Mouse (Mus musculus) liver, adult 2 months (tissue): ENCODE measurements around the gene Actl10. TPM values are rescaled to one million over a fixed set of nuclear protein-coding genes. Genes with fewer than 3 reads are reported as not detected.

Experiments used
- DNase-seq: peaks from one replicate; pipeline ENCODE4 v3.0.0-alpha.2; 2011; ENCODE audit warnings: low read depth, low spot score; ENCODE audit errors: extremely low read depth
- H3K27ac ChIP-seq: fragments of 200-500 bp; replicated peaks from 2 replicates; pipeline ENCODE4 v1.5.1; 2012; ENCODE audit warnings: low read depth, mild to moderate bottlenecking, control low read depth, inconsistent platforms, low read length; ENCODE audit not compliant: insufficient read depth
- H3K27me3 ChIP-seq: fragments of 200-500 bp; 2 replicates; pipeline ENCODE4 v1.6.1; 2012; ENCODE audit warnings: mild to moderate bottlenecking, moderate library complexity, low read length, inconsistent platforms; ENCODE audit not compliant: control insufficient read depth, insufficient read depth
- H3K36me3 ChIP-seq: fragments of 200-500 bp; 2 replicates; pipeline ENCODE4 v1.6.1; 2012; ENCODE audit warnings: low read length, inconsistent platforms; ENCODE audit not compliant: control insufficient read depth, insufficient read depth
- H3K4me1 ChIP-seq: fragments of 200-500 bp; 2 replicates; pipeline ENCODE4 v1.6.1; 2011; ENCODE audit warnings: low read length; ENCODE audit not compliant: control insufficient read depth, insufficient read depth
- H3K4me3 ChIP-seq: fragments of 200-500 bp; 2 replicates; pipeline ENCODE4 v1.5.1; 2011; ENCODE audit warnings: low read depth, mild to moderate bottlenecking, control low read depth, low read length, moderate library complexity; ENCODE audit not compliant: insufficient read depth
- H3K79me2 ChIP-seq: fragments of 200-500 bp; 2 replicates; pipeline ENCODE4 v1.6.1; 2012; ENCODE audit warnings: inconsistent platforms, mild to moderate bottlenecking, low read length, moderate library complexity; ENCODE audit not compliant: control insufficient read depth, insufficient read depth
- H3K9ac ChIP-seq: fragments of 200-500 bp; 2 replicates; pipeline ENCODE4 v1.6.1; 2012; ENCODE audit warnings: low read depth, mild to moderate bottlenecking, control low read depth, inconsistent platforms, low read length
- CTCF ChIP-seq: fragments of 200-500 bp; IDR thresholded peaks from 2 replicates; pipeline ENCODE4 v1.5.1; 2011; ENCODE audit warnings: low read depth, low read length, control low read depth
- POLR2A ChIP-seq: fragments of 200-500 bp; IDR thresholded peaks from 2 replicates; pipeline ENCODE4 v1.6.1; 2011; ENCODE audit warnings: low read length, control low read depth; ENCODE audit not compliant: insufficient read depth; ENCODE audit errors: extremely low read depth
- WGBS: fragments of 180-500 bp; shearing (Covaris S2); methylation state at CpG from one replicate; pipeline ENCODE4 v1.1.7; 2018; 5-methylcytosine and 5-hydroxymethylcytosine counted together
- polyA plus RNA-seq: library from polyadenylated mRNA; depleted of rRNA; stranded (reverse); fragments of >200 nt; gene quantifications from 2 replicates; pipeline ENCODE4 v1.2.3, GENCODE M21; 2012
- total RNA-seq: library from RNA; depleted of rRNA; stranded (reverse); fragments of >200 nt; gene quantifications from 2 replicates; pipeline ENCODE4 v1.2.3, GENCODE M21; 2014

The Actl10 gene
- total and polyA plus RNA-seq, 2 experiments, result 0.09 TPM; not detected in 1

GRCm38 (mm10) chr2:154517424-154517823 lies 34.2 kb upstream of the Actl10 start:
- no peak overlapping the region for H3K9ac ChIP-seq
- H3K79me2 ChIP-seq, result no peaks in the 10 kb centered on the region
- H3K27ac ChIP-seq, result no peak overlapping the region
- WGBS, result 92% methylated on average over 5 of the region's 5 CpGs
- H3K4me1 ChIP-seq, result no peaks in the 10 kb centered on the region
- H3K36me3 ChIP-seq, result peaks cover 27% of the 10 kb centered on the region
- no peak for DNase-seq
- no peak for TF ChIP-seq CTCF
- no peak for TF ChIP-seq POLR2A
- H3K4me3 ChIP-seq, result no peak overlapping the region
- H3K27me3 ChIP-seq, result no peaks in the 10 kb centered on the region

DNA sequence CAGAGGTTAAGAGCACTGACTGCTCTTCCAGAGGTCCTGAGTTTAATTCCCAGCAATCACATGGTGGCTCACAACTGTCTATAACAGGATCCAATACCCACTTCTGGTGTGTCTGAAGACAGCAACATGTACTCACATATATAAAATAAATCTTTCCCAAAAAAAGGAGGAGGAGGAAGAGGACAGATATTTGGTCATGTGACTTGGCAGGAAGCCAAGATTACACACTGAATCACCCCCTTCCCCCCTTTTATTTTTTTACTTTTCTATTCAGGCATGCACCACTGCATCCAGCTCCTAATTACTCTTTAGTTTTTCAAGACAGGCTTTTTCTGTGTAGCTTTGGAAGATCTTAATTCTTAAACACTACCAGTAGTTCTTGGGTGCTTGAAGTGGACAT lies 30.1 kb upstream of the Actl10 start:
- H3K4me1 ChIP-seq, result no peaks in the 10 kb centered on the region

GRCm38 (mm10) chr2:154522334-154522733 lies 29.2 kb upstream of the Actl10 start:
- TF ChIP-seq POLR2A, result no peak
- no peak for TF ChIP-seq CTCF
- 81% methylated on average over 5 of the region's 5 CpGs for WGBS
- Histone ChIP-seq H3K27ac (no peak overlapping the region), H3K9ac (no peak overlapping the region), H3K4me3 (no peak overlapping the region), H3K36me3 (peaks cover 44% of the 10 kb centered on the region), H3K27me3 (no peaks in the 10 kb centered on the region), H3K79me2 (no peaks in the 10 kb centered on the region; the same call in 1 of the 2 replicates), H3K4me1 (no peaks in the 10 kb centered on the region)
- no peak for DNase-seq

More for the DNA sequence above, 30.1 kb upstream of the Actl10 start:
- Histone ChIP-seq H3K36me3 (peaks cover 45% of the 10 kb centered on the region), H3K27ac (no peak overlapping the region), H3K4me3 (no peak overlapping the region), H3K27me3 (no peaks in the 10 kb centered on the region), H3K79me2 (no peaks in the 10 kb centered on the region; the same call in 1 of the 2 replicates), H3K9ac (no peak overlapping the region)
- no peak for TF ChIP-seq POLR2A
- TF ChIP-seq CTCF, result no peak
- DNase-seq, result no peak

- no peak for TF ChIP-seq POLR2A
- TF ChIP-seq CTCF, result no peak
- Histone ChIP-seq H3K27me3 (no peaks in the 10 kb centered on the region), H3K79me2 (no peaks in the 10 kb centered on the region; the same call in 1 of the 2 replicates), H3K4me3 (no peak overlapping the region), H3K4me1 (no peaks in the 10 kb centered on the region), H3K27ac (no peak overlapping the region), H3K36me3 (peaks cover 53% of the 10 kb centered on the region), H3K9ac (no peak overlapping the region)
- DNase-seq, result no peak
- WGBS, result 95% methylated on average over 2 of the region's 2 CpGs
These were observed 26.3 kb upstream of the Actl10 start for GRCm38 (mm10) chr2:154525285-154525684.

GRCm38 (mm10) chr2:154526531-154526930 lies 25.0 kb upstream of the Actl10 start:
- no peak for DNase-seq
- Histone ChIP-seq H3K79me2 (no peaks in the 10 kb centered on the region; the same call in 1 of the 2 replicates), H3K9ac (no peak overlapping the region), H3K36me3 (peaks cover 59% of the 10 kb centered on the region), H3K4me1 (no peaks in the 10 kb centered on the region), H3K4me3 (no peak overlapping the region), H3K27ac (no peak overlapping the region), H3K27me3 (no peaks in the 10 kb centered on the region)
- no peak for TF ChIP-seq CTCF
- no peak for TF ChIP-seq POLR2A
- 89% methylated on average over 3 of the region's 3 CpGs for WGBS

- 85% methylated on average over 3 of the region's 3 CpGs for WGBS
- H3K27me3 ChIP-seq, result no peaks in the 10 kb centered on the region
- H3K27ac ChIP-seq, result no peak overlapping the region
- no peaks in the 10 kb centered on the region for H3K79me2 ChIP-seq
- H3K9ac ChIP-seq, result no peak overlapping the region
- H3K36me3 ChIP-seq, result peaks cover 57% of the 10 kb centered on the region
- DNase-seq, result no peak
- H3K4me3 ChIP-seq, result no peak overlapping the region
- no peaks in the 10 kb centered on the region for H3K4me1 ChIP-seq
- TF ChIP-seq POLR2A (no peak), CTCF (no peak)
These were observed 18.7 kb upstream of the Actl10 start for GRCm38 (mm10) chr2:154532888-154533287.
